Mouse (Mus musculus) T-cell, adult 2 months (primary cell): ENCODE measurements at regions not wholly inside any gene's neighbourhood (a gene's known extent, or its start where the extent isn't known, plus 50 kb on each side); places are given as distances from the start of the nearest gene placed in this dataset.
A peak's percentile ranks its signal among the peaks of the same experiment; 100 is the strongest.

ENCODE experiments used
- DNase-seq: peaks from one replicate; pipeline ENCODE4 v3.0.0; 2022; ENCODE audit warnings: low spot score

DNA sequence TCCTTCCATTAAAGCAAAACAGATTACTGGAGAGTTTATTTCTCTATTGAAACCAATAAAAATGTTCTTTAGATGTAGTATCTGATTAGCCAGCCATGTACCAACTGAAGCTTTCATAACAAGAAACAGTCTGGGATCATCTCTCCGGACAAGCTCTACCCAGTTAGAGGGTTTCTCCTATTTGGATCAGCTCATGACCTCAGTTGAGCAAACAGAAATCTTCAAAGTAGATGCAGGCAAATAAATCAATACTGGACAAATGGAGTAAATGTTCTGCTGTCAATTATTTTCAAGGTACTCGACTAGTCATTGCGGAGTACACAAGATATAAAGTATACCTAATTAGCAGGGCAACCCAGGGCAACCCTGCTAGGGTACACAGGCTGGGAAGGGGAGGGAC lies 67.4 kb downstream of the Avpr1a start:
- DNase-seq: no peak

DNA sequence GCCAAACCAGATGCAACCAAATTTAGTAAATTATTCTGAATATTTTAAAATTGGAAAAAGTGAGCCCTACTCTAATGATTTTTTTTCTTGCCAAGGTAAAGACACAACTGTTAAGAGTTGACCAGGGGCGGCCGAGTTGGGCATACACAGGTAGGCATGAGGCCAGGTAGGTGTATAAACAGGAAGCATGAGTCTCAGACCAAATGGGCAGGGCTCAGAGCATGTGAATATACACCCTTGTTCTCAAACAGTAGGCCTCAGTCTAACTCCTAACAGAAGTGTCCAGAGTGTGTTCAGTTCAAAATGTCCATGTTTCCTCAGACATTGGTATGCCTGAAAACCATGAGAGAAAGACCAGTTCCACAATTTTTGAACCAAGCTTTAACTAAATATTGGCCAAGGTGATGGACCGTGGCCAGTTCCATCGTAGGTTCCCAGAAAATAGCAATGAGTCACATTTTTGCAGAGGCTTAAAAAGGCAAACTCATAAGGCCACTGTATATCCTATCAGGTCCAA lies 71.0 kb downstream of the Avpr1a start:
- DNase-seq: no peak

DNA sequence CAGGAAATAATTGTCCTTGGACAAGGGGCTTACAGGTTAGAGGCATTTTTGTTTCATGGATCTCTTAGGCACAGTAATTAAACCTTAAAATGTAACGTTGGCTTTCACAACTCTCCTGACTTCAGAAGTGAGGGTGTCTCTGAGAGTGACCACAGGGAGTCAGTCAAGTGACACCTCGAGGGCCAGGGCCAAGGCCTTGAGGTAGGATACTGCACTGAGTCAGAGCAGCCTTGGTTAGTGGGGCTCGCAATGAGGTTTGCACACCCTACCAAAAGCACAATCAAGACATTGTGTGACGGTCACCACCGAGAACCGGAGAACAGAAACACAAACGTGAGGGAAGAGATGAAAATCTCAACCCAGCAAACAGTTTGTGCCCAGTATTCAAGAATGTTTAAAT lies 71.7 kb downstream of the Avpr1a start:
- DNase-seq: no peak

DNA sequence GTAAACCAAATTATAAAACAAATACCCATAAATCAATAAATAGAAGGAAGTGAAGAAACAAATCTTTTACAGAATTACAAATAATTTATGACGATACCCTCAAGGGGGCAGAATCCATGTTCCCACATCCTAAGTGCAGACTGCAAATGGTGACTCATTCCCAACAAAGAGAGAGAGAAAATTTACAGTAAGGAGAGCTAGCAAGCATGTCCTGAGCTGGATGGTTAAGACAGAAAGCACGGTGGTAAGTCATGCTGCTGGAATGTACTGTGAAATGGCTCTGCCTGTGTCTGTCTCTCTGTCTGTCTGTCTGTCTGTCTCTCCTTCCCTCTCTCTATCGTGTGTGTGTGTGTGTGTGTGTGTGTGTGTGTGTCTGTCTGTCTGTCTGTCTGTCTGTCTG lies 74.3 kb downstream of the Avpr1a start:
- no peak for DNase-seq

DNA sequence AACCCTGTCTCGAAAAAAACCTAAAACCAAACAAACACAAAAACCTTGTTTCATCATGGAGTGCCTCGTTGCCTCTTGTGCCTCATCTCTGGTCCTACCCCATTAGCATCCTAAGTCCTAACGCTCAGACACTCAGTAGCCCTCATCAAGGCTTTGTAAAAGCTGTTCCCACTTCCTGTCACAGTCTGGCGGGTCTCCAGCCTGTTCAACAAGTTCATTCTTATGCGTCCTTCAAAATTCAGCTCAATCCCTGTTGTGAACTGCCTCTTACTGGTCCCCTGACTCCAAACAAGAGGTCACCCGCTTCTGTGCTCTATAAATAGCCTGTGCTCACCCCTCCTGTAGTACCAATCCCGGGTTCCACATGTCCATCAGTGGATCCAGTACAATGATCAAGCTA lies 77.1 kb downstream of the Avpr1a start:
- DNase-seq: no peak

DNA sequence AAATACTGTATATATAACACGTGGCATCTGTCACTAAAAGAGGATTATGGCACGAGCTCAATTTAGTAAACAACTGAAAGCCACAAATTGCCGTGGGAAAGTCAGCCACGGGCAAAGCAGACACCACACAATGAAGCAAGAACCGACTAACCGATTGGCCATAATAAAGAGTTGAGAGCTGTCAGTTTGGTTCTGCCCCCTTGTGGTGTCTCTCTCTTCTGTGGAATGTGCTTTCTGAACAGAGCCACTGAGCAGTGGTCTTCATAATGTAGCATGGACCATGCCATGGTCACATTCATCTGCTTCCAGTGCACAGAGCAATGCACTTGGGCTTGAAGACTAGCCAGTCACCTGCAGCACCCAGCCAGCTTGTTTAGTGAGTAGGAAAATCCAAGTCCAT lies 77.5 kb downstream of the Avpr1a start:
- no peak for DNase-seq

DNA sequence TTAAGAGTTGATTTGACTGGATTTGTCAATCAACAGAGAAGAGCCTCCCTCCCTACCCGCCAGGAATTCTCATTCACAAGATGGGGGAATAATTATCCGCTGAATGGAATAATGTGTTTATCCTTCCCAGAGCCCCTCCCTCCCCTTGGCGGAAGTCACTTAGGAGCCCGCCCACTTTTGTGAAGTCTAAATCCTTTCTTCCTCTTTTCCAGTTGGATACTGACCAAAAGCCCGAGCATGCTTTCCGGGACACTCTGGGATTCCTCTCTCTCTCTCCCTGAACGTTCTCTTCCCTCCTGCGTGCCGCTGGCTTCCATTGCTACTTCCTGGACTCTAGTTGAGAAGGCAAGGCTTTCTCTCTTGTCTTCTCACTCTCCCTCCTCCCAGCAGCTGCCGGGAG lies 79.9 kb downstream of the Avpr1a start:
- DNase-seq: no peak

DNA sequence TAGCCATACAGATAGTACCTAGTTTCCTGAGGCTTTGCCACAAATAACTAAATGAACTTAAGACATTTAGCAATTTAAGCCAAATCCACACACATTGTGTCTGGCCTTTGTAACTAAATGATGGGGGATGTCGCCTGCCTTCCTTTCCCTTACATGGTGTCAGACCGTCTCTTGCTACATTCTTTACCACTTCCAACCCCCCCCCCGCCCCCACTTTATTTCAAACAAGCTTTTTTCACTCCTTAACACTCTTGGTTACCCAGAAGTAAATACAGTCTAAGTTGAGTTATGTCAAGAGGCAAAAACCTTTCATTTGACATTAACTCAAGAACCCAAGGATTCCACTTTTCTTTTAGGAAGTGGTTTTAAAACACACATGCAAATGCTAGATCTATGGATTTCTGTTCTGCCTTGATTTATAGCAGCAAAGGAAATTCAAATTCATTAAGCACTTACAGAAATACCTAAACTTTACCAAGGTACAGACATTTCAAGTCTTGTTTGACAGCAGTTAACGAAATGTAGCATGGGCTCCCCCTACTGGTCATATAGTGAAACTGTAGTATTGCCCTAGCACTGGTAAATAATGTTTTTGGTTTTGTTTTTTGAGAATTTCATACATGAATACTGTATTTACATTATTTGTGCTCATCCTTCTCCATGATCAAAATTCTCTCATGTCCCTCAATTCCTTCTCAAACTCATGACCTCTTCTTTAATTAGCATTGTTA lies 80.8 kb downstream of the Avpr1a start:
- DNase-seq: peak; percentile 34

DNA sequence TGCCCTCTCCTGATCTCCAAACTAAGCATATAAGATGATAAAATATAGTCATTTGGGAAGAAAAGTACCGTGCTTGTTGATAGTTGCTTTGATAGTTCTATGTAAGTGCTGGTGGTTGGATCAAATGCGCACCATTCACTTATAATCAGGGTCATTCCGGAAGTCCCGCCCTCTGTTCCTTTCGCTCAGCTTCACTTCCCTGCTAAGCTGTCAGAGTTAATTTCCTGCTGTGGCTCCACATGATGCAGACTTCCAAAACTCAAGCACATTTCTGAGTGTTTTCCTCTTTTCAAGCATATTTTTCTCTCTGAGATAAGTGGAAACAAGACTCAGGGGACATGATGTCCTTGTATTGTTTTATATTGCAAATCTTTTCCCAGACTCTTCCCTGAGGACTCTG lies 86.4 kb downstream of the Avpr1a start:
- DNase-seq: no peak

DNA sequence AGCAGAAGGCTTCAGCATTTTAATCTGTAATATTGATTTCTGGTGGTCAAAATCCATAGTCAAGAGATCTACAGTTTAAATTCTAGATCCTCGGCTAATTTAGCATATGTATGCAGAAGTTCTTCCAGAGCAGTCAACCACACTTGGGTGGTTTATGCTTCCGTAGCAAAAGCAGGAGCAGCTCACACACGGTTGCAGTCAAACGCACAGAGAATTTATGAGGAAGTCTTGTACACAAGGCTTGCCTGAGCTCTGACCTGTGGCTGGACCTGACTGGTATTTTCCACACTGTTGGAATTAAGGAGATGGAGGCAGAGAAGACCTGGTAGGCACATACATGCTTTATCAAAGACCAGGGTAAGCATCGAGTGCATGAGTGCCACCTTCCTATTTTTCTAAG lies 86.8 kb downstream of the Avpr1a start:
- no peak for DNase-seq

DNA sequence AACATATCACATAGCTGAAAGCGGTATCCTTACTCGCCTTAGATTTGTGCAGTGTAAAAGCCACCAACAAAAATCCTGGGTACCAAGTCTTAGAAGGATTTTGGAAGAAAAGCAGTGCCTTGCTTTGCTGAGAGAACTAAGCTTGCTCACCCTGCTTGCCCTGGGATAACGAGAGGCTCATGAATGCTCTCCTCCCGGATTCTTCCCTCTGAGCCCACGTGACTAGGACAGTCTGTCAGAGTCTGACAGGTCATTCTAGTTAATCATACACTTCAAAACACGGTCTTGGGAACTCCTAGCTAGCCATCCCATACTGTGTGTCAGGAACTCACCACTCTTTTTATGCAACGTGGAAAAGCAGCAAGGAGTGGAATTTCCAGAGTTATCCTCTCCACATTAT lies 91.4 kb downstream of the Avpr1a start:
- no peak for DNase-seq

DNA sequence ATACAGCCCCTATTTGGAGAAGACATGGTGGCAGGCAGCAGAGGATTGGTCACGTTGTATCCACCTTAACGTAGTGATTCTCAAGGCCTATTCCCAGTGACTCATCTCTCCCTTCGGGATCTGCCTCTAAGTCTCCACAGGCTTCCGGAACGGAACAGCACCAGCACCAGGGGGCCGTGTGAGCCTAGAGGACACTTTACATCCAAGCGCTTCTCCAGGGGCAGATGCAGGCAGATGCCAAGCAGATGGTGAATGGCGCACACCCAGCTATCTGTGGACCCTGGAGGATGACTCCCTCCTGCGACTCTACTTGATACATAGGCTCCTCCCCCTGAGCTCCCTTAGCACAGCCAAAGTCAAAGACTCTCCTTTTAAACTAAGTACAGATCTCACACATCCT lies 94.3 kb downstream of the Avpr1a start:
- no peak for DNase-seq

DNA sequence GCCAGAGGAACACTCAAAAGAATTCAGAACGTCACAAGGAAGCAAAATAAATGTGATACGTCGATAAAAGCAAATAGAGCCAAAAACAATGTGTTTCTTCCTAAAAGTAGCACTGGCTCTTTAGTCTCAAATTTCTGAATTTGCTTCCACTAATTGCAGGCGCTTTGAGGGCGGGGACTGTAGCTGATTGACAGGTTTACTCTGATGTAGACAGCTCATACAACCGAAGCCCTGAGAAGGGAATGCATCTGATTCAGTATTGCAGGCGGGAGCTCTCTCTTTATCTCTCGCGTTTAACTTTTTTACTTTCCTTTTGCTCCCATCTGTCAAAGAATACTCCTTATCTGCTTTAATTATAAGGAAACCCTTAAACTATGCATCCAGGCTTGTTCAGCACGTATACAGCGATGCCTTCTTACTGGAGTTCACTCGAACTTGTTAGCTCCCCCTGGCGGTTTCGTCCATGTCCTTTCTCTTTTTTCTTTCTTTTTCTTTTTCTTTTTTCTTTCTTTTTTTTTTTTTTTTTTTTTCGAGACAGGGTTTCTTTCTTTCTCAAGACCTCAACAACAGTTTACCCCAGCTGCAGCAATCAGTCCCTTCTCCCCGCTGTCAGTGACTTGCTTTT lies 95.9 kb downstream of the Avpr1a start:
- peak; percentile 63 for DNase-seq

DNA sequence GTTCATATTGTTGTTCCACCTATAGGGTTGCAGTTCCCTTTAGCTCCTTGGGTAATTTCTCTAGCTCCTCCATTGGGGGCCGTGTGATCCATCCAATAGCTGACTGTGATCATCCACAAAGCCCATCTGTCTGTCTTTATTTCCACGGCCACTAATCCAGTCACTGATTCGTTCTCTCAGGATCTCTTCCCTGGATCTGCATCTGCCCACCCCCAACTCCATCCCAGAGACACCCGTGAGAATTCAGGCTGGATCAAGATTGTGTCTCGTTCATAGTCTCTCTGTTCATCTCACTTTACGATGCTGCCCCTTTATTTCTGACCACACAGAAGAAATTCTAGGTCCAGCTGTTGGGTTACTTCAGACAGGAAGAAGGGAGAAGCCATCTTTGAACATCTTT lies 96.7 kb downstream of the Avpr1a start:
- no peak for DNase-seq

DNA sequence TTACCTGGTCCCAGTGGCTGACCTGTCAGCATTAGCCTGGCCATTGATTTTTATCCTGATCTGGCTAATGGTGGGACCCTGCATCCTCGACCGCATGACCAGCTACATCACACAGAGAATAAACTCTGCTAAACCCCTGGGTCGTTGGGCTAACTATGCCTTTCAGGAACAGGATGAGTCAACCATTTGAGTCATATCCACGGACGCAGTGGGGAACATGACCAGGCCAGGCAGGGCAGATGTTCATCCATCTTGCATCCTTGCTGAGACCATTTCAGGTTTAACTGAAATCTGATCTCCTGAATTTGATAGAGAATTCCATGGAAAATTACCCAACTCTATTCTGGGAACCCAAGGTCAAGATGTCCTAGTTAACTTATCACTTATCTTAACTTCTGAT lies 103.3 kb downstream of the Avpr1a start:
- DNase-seq: no peak

DNA sequence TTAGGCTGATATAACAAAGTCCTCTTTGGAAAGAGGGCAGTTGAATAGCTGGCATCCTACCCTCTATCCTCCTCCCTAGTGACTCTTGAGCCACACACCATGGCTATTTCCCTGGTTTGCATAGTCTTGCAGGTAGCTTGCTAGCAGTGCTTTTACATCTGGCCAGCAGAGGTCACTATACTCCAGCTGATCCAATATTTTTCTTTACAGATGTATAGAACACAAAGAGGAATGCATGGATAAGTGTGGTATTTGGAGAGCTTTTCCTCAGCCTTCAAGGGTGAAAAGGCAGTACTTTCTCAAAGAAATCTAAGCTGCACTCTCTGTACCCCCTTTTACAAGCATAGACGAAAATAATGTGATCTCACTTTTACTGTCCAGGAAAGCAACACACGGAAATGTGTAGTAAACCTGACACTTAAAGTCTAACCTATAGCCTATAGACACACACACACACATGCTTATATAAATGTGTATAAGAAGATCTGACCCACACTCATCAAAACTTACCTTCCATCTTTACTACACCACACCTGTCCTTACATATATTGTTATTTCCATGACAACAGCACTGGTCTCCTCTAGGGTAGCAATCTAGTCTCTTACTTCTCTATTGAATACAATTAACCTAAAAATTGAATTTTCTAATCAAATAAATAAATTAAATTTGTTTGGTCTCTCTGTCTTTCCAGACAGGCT lies 105.0 kb downstream of the Avpr1a start:
- DNase-seq: peak; percentile 54

DNA sequence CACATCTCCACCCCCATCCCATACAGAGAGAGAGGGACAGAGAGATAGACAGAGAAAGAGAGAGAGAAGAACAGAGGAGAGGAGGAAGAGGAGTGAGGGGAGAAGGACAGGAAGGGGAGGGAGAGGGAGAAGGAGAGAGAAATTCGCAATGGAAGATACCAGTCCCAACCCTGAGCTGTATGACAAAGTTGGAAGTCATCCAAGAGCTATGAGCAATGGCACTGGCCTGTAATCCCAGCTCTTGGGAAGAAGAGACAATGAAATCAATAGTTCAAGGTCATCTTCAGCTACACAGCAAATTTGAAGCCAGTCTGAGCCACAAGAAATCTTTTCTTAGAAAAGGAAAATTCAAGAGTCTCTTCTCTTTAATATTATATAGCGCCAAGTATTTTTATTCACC lies 105.6 kb downstream of the Avpr1a start:
- DNase-seq: no peak

DNA sequence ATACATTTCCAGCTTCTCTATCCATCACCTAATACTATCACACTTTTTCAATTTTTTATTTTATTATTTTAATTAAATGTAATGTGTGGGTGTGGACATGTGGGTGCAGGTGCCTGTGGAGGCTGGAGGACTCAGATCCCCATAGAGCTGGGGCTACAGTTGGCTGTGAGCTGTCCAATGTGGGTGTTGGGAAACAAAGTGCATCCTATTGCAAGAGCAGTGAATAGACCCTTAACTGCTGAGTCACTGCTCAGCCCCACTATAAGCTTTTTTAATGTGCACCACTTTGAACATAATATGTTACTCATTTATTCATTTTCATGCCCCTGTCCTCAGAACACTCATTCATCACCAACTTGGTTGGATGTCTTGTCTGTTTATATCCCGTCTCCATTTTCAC lies 110.4 kb downstream of the Avpr1a start:
- DNase-seq: no peak

DNA sequence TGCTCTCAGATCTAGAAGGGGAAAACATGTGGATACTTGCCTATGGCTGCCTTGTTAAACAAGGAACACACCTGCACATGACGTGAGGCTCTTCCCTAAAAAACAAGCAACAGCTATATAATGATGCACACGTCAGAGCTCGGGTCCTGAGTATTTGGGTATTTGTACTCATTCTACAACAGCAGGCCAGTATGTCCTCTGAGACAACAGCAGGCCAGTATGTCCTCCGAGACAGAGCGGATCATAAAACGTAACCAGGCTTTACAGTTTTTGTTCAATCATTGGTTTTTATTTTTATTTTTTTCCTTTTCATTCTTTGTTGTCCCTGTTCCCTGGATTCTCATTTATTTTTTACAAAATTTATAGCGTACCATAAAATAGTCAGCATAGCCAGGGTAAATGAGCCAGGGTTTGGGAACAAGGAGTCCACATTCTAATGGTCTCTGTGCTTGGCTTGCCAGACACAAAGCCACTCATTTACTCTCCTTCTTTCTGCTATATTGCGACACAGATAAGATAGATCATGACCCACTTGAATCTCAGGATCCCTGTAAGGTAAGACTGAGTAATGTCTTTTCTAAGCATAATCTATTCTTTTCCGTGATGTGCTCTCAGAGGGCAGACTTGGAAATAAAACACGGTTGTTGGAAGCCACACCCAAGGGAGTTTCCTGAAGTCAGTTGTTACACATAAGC lies 111.8 kb downstream of the Avpr1a start:
- no peak for DNase-seq

DNA sequence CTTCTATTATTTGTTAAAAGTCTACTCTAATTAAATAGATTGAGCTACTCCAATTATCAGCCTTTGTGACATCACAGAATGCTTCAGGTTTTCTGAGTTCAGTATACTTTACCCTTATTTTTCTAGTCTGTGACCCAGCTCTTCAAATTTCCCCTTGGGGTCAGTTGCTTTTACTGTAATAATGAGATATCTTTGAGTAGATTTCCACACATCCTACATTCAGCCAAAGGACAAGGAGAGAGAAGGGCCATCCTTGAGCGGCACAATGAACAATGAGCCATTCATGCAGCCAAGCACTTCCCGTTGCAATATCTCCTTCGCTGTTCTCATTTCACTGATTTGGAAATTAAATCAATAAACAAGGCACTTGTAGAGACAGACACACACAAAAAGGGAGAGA lies 113.6 kb downstream of the Avpr1a start:
- DNase-seq: no peak

DNA sequence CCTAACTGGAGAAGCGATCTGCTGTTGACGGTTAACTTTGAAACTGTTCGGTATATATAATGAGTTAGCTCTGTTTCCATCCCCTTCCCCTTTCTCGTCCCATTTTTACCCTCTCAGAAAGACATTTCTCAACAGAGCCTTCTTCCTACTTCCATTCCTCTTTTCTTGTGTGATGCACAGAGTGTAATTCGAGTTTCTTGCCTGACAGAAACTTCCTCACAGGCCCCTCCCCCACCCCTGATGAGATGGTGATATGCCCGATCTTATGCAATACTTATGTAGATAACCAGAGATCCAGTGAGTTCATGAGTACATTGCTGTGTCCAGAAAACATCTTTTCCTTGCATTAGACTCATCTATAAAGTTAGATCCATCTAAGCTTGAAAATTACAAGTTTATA lies 114.2 kb downstream of the Avpr1a start:
- DNase-seq: no peak

DNA sequence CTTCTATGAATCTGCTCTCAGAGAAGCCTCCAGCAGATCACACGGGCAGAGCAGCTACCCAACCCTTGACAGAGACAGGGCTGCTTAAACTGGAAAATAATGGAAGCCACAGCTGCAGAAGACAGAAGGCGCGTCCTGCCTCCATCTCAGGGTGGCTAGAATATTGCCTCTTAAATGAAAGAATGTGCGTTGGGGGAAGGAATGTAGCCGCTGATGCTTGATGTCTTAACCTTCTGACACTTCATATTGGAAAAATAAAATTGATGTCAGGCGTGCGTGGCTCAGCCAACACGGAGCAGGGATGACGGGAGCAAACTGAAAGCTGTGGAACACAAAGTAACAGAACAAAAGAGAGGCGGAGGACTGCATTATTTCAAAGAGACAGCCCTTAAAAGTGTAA lies 114.6 kb upstream of the Ppm1h start:
- no peak for DNase-seq

DNA sequence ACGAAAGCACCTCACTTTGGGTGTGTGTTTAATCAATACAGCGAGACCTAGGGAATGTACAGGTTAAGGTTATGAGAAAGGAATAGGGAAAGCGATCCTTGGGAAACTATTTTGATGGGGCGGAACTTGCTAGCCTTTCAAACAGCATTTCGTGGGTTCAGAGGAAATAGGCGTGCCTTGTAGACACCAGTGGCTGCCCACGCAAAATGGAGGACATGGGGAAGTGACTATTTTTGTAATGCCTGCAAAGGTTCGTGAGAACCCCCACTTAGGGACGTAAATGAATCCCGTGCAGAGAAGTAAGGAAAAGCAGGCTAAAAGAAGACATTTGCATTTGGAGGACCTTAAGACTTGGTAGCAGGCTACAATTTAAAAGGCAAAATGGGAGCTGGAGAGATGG lies 114.1 kb upstream of the Ppm1h start:
- peak; percentile 13 for DNase-seq
